Mouse (Mus musculus) liver, adult 2 months (tissue): ENCODE results near the gene Slc35b1. TPM values are rescaled to one million over a fixed set of nuclear protein-coding genes. Genes with fewer than 3 reads are reported as not detected.

Experiments
- DNase-seq: peaks from one replicate; pipeline ENCODE4 v3.0.0-alpha.2; 2011; ENCODE audit warnings: low read depth, low spot score; ENCODE audit errors: extremely low read depth
- H3K27ac ChIP-seq: fragments of 200-500 bp; replicated peaks from 2 replicates; pipeline ENCODE4 v1.5.1; 2012; ENCODE audit warnings: low read depth, mild to moderate bottlenecking, control low read depth, inconsistent platforms, low read length; ENCODE audit not compliant: insufficient read depth
- H3K27me3 ChIP-seq: fragments of 200-500 bp; 2 replicates; pipeline ENCODE4 v1.6.1; 2012; ENCODE audit warnings: mild to moderate bottlenecking, moderate library complexity, low read length, inconsistent platforms; ENCODE audit not compliant: control insufficient read depth, insufficient read depth
- H3K36me3 ChIP-seq: fragments of 200-500 bp; 2 replicates; pipeline ENCODE4 v1.6.1; 2012; ENCODE audit warnings: low read length, inconsistent platforms; ENCODE audit not compliant: control insufficient read depth, insufficient read depth
- H3K4me1 ChIP-seq: fragments of 200-500 bp; 2 replicates; pipeline ENCODE4 v1.6.1; 2011; ENCODE audit warnings: low read length; ENCODE audit not compliant: control insufficient read depth, insufficient read depth
- H3K4me3 ChIP-seq: fragments of 200-500 bp; 2 replicates; pipeline ENCODE4 v1.5.1; 2011; ENCODE audit warnings: low read depth, mild to moderate bottlenecking, control low read depth, low read length, moderate library complexity; ENCODE audit not compliant: insufficient read depth
- H3K79me2 ChIP-seq: fragments of 200-500 bp; 2 replicates; pipeline ENCODE4 v1.6.1; 2012; ENCODE audit warnings: inconsistent platforms, mild to moderate bottlenecking, low read length, moderate library complexity; ENCODE audit not compliant: control insufficient read depth, insufficient read depth
- H3K9ac ChIP-seq: fragments of 200-500 bp; 2 replicates; pipeline ENCODE4 v1.6.1; 2012; ENCODE audit warnings: low read depth, mild to moderate bottlenecking, control low read depth, inconsistent platforms, low read length
- CTCF ChIP-seq: fragments of 200-500 bp; IDR thresholded peaks from 2 replicates; pipeline ENCODE4 v1.5.1; 2011; ENCODE audit warnings: low read depth, low read length, control low read depth
- POLR2A ChIP-seq: fragments of 200-500 bp; IDR thresholded peaks from 2 replicates; pipeline ENCODE4 v1.6.1; 2011; ENCODE audit warnings: low read length, control low read depth; ENCODE audit not compliant: insufficient read depth; ENCODE audit errors: extremely low read depth
- WGBS: fragments of 180-500 bp; shearing (Covaris S2); methylation state at CpG from one replicate; pipeline ENCODE4 v1.1.7; 2018; 5-methylcytosine and 5-hydroxymethylcytosine counted together
- polyA plus RNA-seq: library from polyadenylated mRNA; depleted of rRNA; stranded (reverse); fragments of >200 nt; gene quantifications from 2 replicates; pipeline ENCODE4 v1.2.3, GENCODE M21; 2012
- total RNA-seq: library from RNA; depleted of rRNA; stranded (reverse); fragments of >200 nt; gene quantifications from 2 replicates; pipeline ENCODE4 v1.2.3, GENCODE M21; 2014

Slc35b1 gene
- total and polyA plus RNA-seq, 2 experiments = 58.6 to 92.0 TPM

- no peaks in the 10 kb centered on the region for H3K36me3 ChIP-seq
- H3K9ac ChIP-seq = no peak overlapping the region
- TF ChIP-seq POLR2A (no peak), CTCF (no peak)
- 0 out of 2 replicates have a peak overlapping the region, but pooled peaks have one; percentile 18 for H3K27ac ChIP-seq
- no peaks in the 10 kb centered on the region for H3K79me2 ChIP-seq
- DNase-seq = no peak
- H3K27me3 ChIP-seq = no peaks in the 10 kb centered on the region
- 86% methylated on average over 8 of the region's 8 CpGs for WGBS
- H3K4me3 ChIP-seq = no peak overlapping the region
- H3K4me1 ChIP-seq = peaks cover 5% of the 10 kb centered on the region; the same call in 1 of the 2 replicates
Measured at GRCm38 (mm10) chr11:95367011-95367735, 17.3 kb upstream of the Slc35b1 start.

DNA sequence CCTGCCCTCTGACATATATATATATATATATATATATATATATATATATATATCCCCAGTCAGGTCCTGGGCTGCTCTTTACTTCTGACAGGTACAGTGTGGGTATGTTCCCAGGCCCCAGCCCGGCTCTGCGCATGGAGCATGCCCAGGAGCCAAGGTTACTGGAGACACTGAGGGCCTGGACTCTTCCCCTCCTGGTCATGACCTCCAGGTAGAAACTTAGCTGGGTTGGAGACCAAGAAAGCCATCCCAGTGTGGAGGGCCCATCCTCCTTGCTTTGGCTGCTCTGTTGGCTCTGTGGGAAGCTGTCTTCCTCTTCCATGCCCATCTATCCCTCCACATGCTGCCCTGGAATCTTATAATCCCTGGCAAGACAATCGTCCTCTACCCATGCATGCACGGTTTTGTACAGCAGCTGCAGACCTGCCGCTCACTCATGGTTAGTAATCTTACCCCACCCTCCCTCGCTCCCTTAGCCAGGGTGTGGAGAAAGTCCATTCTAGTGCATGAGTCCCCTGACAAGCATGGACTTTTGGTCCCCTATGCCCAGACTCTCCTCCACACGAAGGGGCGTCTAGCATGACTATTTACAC lies 16.2 kb upstream of the Slc35b1 start:
- H3K79me2 ChIP-seq = no peaks in the 10 kb centered on the region
- WGBS = 86% methylated on average over 8 of the region's 8 CpGs
- H3K27ac ChIP-seq = no peak overlapping the region
- H3K4me1 ChIP-seq = peaks cover 5% of the 10 kb centered on the region; the same call in 1 of the 2 replicates
- H3K4me3 ChIP-seq = no peak overlapping the region
- H3K27me3 ChIP-seq = no peaks in the 10 kb centered on the region
- DNase-seq = no peak
- TF ChIP-seq CTCF (no peak), POLR2A (no peak)
- H3K36me3 ChIP-seq = no peaks in the 10 kb centered on the region
- H3K9ac ChIP-seq = no peak overlapping the region

DNA sequence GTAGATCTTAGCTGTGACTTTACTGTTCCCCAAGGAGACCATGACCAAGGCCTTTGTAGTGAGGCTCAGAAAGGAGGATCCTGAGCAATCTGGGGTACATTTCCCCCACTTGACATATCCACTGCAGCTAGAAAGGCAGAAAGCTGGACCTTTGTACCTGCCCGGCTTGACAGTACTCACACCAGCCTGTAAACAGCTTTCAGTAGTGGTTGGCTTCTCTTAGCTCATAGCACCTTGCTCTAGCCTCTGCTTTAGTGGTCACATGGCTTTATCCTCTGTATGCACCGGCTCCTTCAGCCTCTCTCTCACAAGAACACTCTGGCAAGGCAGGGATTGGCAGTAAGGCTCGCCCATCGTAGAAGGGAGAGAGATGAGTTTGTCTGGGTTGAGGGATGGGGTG lies 15.6 kb upstream of the Slc35b1 start:
- no peak overlapping the region for H3K9ac ChIP-seq
- H3K27ac ChIP-seq = no peak overlapping the region
- peaks cover 5% of the 10 kb centered on the region; the same call in 1 of the 2 replicates for H3K4me1 ChIP-seq
- no peak for DNase-seq
- H3K79me2 ChIP-seq = no peaks in the 10 kb centered on the region
- 78% methylated on average over 4 of the region's 4 CpGs for WGBS
- no peaks in the 10 kb centered on the region for H3K36me3 ChIP-seq
- H3K4me3 ChIP-seq = no peak overlapping the region
- no peaks in the 10 kb centered on the region for H3K27me3 ChIP-seq
- TF ChIP-seq CTCF (no peak), POLR2A (no peak)

DNA sequence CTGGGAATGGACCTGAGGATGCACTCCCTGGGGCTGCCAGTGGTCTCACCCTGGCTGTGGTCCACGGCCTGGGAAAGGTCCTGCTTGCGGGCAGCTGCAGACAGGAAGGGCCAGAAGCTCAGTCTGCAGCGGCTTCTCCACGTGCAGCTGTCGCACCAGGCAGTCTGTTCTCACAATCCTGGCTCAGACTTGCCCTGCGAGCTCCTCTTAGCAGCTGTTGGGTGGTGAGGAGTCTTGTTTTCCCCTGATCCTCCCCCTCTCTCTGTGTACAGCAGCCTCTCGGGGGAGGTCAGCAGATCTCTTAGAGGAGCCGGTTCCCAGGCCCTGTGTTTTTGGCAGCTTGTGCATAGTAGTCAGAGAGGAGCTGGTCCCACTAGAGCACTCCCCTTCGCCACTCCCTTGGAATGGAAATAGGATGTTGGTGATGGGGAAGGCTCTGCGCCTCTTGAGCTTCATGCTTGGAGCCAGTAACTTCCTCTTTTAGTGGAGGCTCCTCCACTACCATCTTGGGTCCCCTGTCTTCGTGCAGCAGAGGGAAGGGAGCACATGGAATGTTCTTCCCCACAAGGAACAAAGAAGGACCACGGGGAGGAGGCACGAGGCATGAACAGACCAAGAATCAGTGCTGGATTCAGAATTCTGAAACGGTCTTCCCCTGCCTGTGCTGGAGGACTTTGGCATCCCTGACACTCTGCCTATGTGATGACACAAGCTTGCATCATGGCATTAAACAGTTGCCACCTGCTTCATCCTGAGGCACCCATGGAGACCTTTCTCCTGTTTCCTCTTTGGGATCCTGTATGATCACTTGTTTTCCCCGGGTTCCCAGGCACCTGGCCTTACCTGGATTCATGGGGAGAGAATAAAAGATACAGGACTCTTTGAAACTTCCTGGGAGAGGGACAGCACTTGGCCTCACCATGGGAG lies 14.3 kb upstream of the Slc35b1 start:
- H3K79me2 ChIP-seq = no peaks in the 10 kb centered on the region
- H3K27me3 ChIP-seq = no peaks in the 10 kb centered on the region
- WGBS = 74% methylated on average over 15 of the region's 15 CpGs
- DNase-seq = peak; percentile 21
- H3K4me3 ChIP-seq = no peak overlapping the region
- peak overlapping the region; percentile 22 for H3K27ac ChIP-seq
- no peak overlapping the region for H3K9ac ChIP-seq
- no peaks in the 10 kb centered on the region for H3K36me3 ChIP-seq
- H3K4me1 ChIP-seq = peaks cover 5% of the 10 kb centered on the region; the same call in 1 of the 2 replicates
- TF ChIP-seq POLR2A = no peak
- TF ChIP-seq CTCF = no peak

DNA sequence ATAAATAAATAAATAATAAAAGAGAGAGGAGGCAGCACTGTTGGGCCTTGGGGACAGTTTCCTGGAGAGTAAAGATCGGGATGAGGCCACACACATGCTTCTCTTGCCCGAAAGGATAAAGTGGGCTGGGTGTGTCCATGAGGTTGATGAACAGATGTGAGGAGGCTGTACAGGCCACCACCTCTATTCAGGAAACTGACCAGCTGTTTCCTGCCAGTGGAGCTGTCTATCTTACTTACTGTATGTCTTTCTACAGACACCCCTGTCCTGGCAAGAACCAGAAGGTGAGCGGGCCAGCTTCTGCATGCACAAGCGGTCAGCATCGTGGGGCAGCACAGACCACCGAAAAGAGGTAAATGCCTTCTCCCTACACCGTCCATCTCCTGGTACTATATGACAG lies 13.3 kb upstream of the Slc35b1 start:
- H3K36me3 ChIP-seq = no peaks in the 10 kb centered on the region
- no peak for TF ChIP-seq POLR2A
- TF ChIP-seq CTCF = no peak
- no peak overlapping the region for H3K4me3 ChIP-seq
- no peak overlapping the region for H3K27ac ChIP-seq
- no peaks in the 10 kb centered on the region for H3K27me3 ChIP-seq
- no peaks in the 10 kb centered on the region for H3K4me1 ChIP-seq
- no peak for DNase-seq
- 95% methylated on average over 7 of the region's 7 CpGs for WGBS
- no peak overlapping the region for H3K9ac ChIP-seq
- no peaks in the 10 kb centered on the region for H3K79me2 ChIP-seq
